Mouse (Mus musculus) liver, embryonic 14.5 days (tissue): ENCODE data around the gene Tpo.

Source experiments
- CTCF ChIP-seq: IDR thresholded peaks from 2 replicates; pipeline ENCODE4 v1.5.1; 2016; ENCODE audit warnings: antibody characterized with exemption, low read depth, control low read depth
- EP300 ChIP-seq: IDR thresholded peaks from 2 replicates; pipeline ENCODE4 v1.6.1; 2016; ENCODE audit warnings: antibody characterized with exemption, low read depth

- no peak for TF ChIP-seq CTCF
- no peak for TF ChIP-seq EP300
These were observed 103.3 kb downstream of the Tpo start for GRCm38 (mm10) chr12:30029111-30029510.
